Mouse (Mus musculus): ENCODE data around the gene Aqp6.

The Aqp6 gene

GRCm38 (mm10) chr15:99644776-99645175 is 43.6 kb downstream of the Aqp6 start:
- DNase-seq (ENCODE audit: low spot score in 2 of 2), result peak in 1 of 2 experiments; percentile 20

DNA sequence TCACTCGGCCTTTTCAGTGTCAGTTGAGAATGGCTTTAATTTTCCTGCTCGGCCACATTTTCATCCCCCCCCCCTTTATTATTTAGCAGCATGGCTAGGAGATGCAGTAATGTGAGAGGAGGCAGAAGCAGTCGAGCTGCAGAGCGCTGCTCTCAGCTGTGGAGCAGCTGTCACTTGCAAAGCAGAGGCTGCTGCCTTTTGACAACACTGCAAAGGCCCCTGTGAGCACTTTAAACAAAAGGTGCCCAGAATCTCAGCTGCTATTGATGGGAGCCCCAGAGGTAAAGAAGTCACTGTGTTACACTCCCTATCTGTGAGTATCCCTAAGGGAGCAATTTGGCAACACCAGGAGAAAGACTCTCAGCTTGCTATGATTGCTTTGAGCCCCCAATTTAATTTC is 47.1 kb downstream of the Aqp6 start:
- no peak for DNase-seq (ENCODE audit: low spot score in 2 of 2)

- DNase-seq (ENCODE audit: low spot score in 2 of 2), result no peak
Observed at GRCm38 (mm10) chr15:99649067-99649761, 48.0 kb downstream of the Aqp6 start.

DNA sequence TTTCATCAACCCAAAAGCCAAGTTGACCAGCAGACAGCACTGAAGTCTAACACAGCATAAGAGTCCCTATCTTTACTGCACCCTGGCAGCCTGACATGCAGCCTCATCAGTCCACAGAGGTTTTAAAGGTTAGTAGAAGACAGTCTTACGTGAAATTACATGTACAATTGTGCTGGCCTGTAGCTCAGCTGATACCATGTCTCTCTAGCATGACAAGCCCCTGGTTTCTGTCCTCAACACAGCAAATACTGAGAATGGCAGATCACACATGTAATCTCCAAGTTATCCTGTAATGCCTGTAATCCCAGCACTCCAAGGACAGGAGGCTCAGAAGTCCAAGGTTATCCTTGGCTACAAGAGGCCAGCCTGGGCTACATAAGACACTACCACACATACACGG is 49.1 kb downstream of the Aqp6 start:
- no peak for DNase-seq (ENCODE audit: low spot score in 2 of 2)

DNA sequence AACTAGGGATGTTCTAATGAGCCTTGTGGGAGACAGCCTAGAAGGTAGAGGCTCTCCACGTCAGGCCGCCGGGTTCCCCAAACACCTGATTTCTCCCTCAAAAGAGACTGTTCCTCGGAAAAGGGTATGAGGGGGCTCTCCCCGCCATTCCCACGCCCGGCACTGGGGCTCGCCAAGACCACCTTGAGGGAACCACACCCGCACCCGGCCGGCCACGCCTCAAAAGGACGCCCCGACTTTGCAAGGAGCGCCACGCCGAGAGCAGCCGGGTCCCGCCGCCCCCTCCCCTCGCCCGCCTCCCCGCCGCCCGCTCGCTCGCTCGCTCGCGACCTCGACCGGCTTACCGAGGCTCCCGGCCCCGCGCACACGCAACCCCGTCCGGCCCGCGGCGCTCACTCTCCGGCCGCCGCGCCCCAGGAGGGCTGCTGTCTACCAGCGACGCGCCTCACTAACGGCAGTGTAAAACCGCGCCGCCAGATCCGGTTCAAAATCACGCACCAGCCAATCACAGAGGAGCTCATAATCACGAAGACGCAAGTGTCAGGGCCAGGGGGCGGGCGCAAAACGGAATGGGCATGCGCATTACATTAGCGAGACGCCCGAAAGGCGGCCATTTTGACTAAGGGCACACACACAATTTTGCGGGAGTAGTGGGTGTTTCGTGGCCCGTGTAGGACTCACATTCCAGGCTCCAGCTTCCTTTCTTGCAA is 50.1 kb downstream of the Aqp6 start, which contains the start of gene Racgap1:
Racgap1 (minus strand) TSS at position 494 of the 710 bp plus-strand sequence.
- peak; percentile 94 to 97 for DNase-seq (ENCODE audit: low spot score in 2 of 2)

GRCm38 (mm10) chr15:99651984-99652872 is 51.0 kb downstream of the Aqp6 start:
- no peak for DNase-seq (ENCODE audit: low spot score in 2 of 2)

DNA sequence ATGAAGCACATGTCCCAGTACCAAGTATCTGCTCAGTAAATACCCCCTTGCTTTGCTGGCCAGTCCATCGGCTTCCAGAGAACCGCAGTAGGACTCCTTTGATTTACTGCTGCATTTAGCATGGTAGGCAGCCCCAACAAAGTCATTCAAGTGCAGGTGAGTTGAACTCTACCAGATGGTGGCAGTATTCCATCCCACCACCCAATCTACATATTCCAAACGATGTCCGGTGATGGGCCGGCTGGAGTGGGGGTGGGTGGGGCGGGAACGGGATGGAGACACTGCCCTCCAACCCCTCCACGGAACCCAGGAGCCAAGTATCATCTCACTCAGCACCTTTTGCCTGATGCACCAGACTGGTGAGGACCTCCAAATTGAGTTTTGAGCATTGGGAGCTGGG is 52.1 kb downstream of the Aqp6 start:
- DNase-seq (ENCODE audit: low spot score in 2 of 2), result no peak

- no peak for DNase-seq (ENCODE audit: low spot score in 2 of 2)
Observed at GRCm38 (mm10) chr15:99653876-99654275, 52.7 kb downstream of the Aqp6 start.
